Mouse (Mus musculus): ENCODE measurements around the gene Tmcc1. TPM values are rescaled to one million over a fixed set of nuclear protein-coding genes. Genes with fewer than 3 reads are reported as not detected.
"Not testable (repeated sequence)": the region's sequence is repeated elsewhere in the genome, so short reads cannot be mapped to it uniquely, and the experiment has no call there.

The Tmcc1 gene
- polyA plus RNA-seq, 1 experiment from 2014 or later = 14.4 TPM

GRCm38 (mm10) chr6:116139143-116139856 lies 54.0 kb downstream of the Tmcc1 start:
- H3K27me3 ChIP-seq = no peaks in the 10 kb centered on the region
- H3K27ac ChIP-seq = no peak overlapping the region
- no peaks in the 10 kb centered on the region for H3K36me3 ChIP-seq
- H3K4me2 ChIP-seq = no peak overlapping the region
- WGBS = 64% methylated on average over 2 of the region's 2 CpGs
- H3K9ac ChIP-seq = no peak overlapping the region
- no peaks in the 10 kb centered on the region for H3K9me3 ChIP-seq (replicated peaks)
- no peaks in the 10 kb centered on the region for H3K4me1 ChIP-seq
- no peak for ATAC-seq (replicated peaks; ENCODE audit: low FRiP score)
- no peak overlapping the region for H3K4me3 ChIP-seq (replicated peaks)

GRCm38 (mm10) chr6:116135971-116136632 lies 57.2 kb downstream of the Tmcc1 start:
- Histone ChIP-seq H3K9me3 (replicated peaks) (no peaks in the 10 kb centered on the region), H3K27ac (no peak overlapping the region), H3K4me3 (replicated peaks) (no peak overlapping the region), H3K9ac (no peak overlapping the region), H3K36me3 (peaks cover 7% of the 10 kb centered on the region), H3K27me3 (no peaks in the 10 kb centered on the region), H3K4me1 (no peaks in the 10 kb centered on the region), H3K4me2 (no peak overlapping the region)
- ATAC-seq (replicated peaks; ENCODE audit: low FRiP score) = no peak
- WGBS = 59% methylated on average over 7 of the region's 7 CpGs

GRCm38 (mm10) chr6:116133756-116134155 lies 59.5 kb downstream of the Tmcc1 start:
- Histone ChIP-seq H3K27me3 (no peaks in the 10 kb centered on the region), H3K4me1 (no peaks in the 10 kb centered on the region), H3K4me3 (replicated peaks) (no peak overlapping the region), H3K27ac (no peak overlapping the region), H3K9ac (no peak overlapping the region), H3K9me3 (replicated peaks) (no peaks in the 10 kb centered on the region), H3K4me2 (no peak overlapping the region), H3K36me3 (peaks cover 7% of the 10 kb centered on the region)
- ATAC-seq (replicated peaks; ENCODE audit: low FRiP score) = no peak
- 77% methylated on average over 8 of the region's 8 CpGs for WGBS

GRCm38 (mm10) chr6:116131771-116132170 lies 61.5 kb downstream of the Tmcc1 start:
- Histone ChIP-seq H3K4me3 (replicated peaks) (no peak overlapping the region), H3K27me3 (no peaks in the 10 kb centered on the region), H3K4me2 (no peak overlapping the region), H3K9ac (no peak overlapping the region), H3K9me3 (replicated peaks) (no peaks in the 10 kb centered on the region), H3K4me1 (no peaks in the 10 kb centered on the region), H3K27ac (no peak overlapping the region), H3K36me3 (peaks cover 7% of the 10 kb centered on the region)
- no peak for ATAC-seq (replicated peaks; ENCODE audit: low FRiP score)
- 86% methylated on average over 1 of the region's 1 CpGs for WGBS

- H3K27me3 ChIP-seq = no peaks in the 10 kb centered on the region
- no peak overlapping the region for H3K9ac ChIP-seq
- no peak overlapping the region for H3K27ac ChIP-seq
- no peaks in the 10 kb centered on the region for H3K9me3 ChIP-seq (replicated peaks)
- H3K4me1 ChIP-seq = no peaks in the 10 kb centered on the region
- peaks cover 6% of the 10 kb centered on the region for H3K36me3 ChIP-seq
- 3% methylated on average over 1 of the region's 1 CpGs for WGBS
- H3K4me3 ChIP-seq (replicated peaks) = no peak overlapping the region
- H3K4me2 ChIP-seq = no peak overlapping the region
- no peak for ATAC-seq (replicated peaks; ENCODE audit: low FRiP score)
Measured at GRCm38 (mm10) chr6:116128710-116129109, 64.6 kb downstream of the Tmcc1 start.

- Histone ChIP-seq H3K9me3 (replicated peaks) (no peaks in the 10 kb centered on the region), H3K36me3 (0 out of 2 replicates have a peak, but pooled peaks cover 4% of the 10 kb centered on the region), H3K27ac (no peak overlapping the region), H3K27me3 (no peaks in the 10 kb centered on the region), H3K4me2 (no peak overlapping the region), H3K4me3 (replicated peaks) (no peak overlapping the region), H3K4me1 (no peaks in the 10 kb centered on the region), H3K9ac (no peak overlapping the region)
- ATAC-seq (replicated peaks; ENCODE audit: low FRiP score) = no peak
Measured at GRCm38 (mm10) chr6:116127918-116128443, 65.3 kb downstream of the Tmcc1 start.

GRCm38 (mm10) chr6:116126577-116126976 lies 66.7 kb downstream of the Tmcc1 start:
- no peaks in the 10 kb centered on the region for H3K27me3 ChIP-seq
- no peak overlapping the region for H3K4me2 ChIP-seq
- no peak overlapping the region for H3K4me3 ChIP-seq (replicated peaks)
- H3K4me1 ChIP-seq = no peaks in the 10 kb centered on the region
- no peak overlapping the region for H3K27ac ChIP-seq
- no peak for ATAC-seq (replicated peaks; ENCODE audit: low FRiP score)
- no peaks in the 10 kb centered on the region for H3K9me3 ChIP-seq (replicated peaks)
- peaks cover 18% of the 10 kb centered on the region for H3K36me3 ChIP-seq
- H3K9ac ChIP-seq = no peak overlapping the region

GRCm38 (mm10) chr6:116122881-116123280 lies 70.4 kb downstream of the Tmcc1 start:
- WGBS = 97% methylated on average over 1 of the region's 1 CpGs

GRCm38 (mm10) chr6:116119669-116120068 lies 73.6 kb downstream of the Tmcc1 start:
- Histone ChIP-seq H3K27ac (no peak overlapping the region), H3K4me1 (no peaks in the 10 kb centered on the region), H3K9me3 (replicated peaks) (no peaks in the 10 kb centered on the region), H3K36me3 (peaks cover 23% of the 10 kb centered on the region), H3K4me2 (no peak overlapping the region), H3K9ac (no peak overlapping the region), H3K4me3 (replicated peaks) (no peak overlapping the region), H3K27me3 (no peaks in the 10 kb centered on the region)
- ATAC-seq (replicated peaks; ENCODE audit: low FRiP score) = no peak
- WGBS = 75% methylated on average over 4 of the region's 4 CpGs

More at GRCm38 (mm10) chr6:116122881-116123280, 70.4 kb downstream of the Tmcc1 start:
- H3K27me3 ChIP-seq = no peaks in the 10 kb centered on the region
- H3K9me3 ChIP-seq (replicated peaks) = no peaks in the 10 kb centered on the region
- H3K4me3 ChIP-seq (replicated peaks) = no peak overlapping the region
- no peak for ATAC-seq (replicated peaks; ENCODE audit: low FRiP score)
- no peaks in the 10 kb centered on the region for H3K4me1 ChIP-seq
- no peak overlapping the region for H3K4me2 ChIP-seq
- H3K36me3 ChIP-seq = peaks cover 23% of the 10 kb centered on the region
- no peak overlapping the region for H3K9ac ChIP-seq
- no peak overlapping the region for H3K27ac ChIP-seq

GRCm38 (mm10) chr6:116116634-116117033 lies 76.7 kb downstream of the Tmcc1 start:
- ATAC-seq (replicated peaks; ENCODE audit: low FRiP score); H3K4me3 ChIP-seq (replicated peaks); H3K27ac ChIP-seq; H3K9ac ChIP-seq; H3K27me3 ChIP-seq; H3K4me2 ChIP-seq; H3K36me3 ChIP-seq; H3K9me3 ChIP-seq (replicated peaks); H3K4me1 ChIP-seq: not testable (repeated sequence)
- 93% methylated on average over 6 of the region's 6 CpGs for WGBS

- no peak overlapping the region for H3K9ac ChIP-seq
- no peaks in the 10 kb centered on the region; the same call in 1 of the 2 replicates for H3K36me3 ChIP-seq
- 89% methylated on average over 4 of the region's 4 CpGs for WGBS
- no peaks in the 10 kb centered on the region for H3K27me3 ChIP-seq
- ATAC-seq (replicated peaks; ENCODE audit: low FRiP score) = no peak
- H3K4me3 ChIP-seq (replicated peaks) = no peak overlapping the region
- H3K4me2 ChIP-seq = no peak overlapping the region
- peaks cover 13% of the 10 kb centered on the region for H3K4me1 ChIP-seq
- no peak overlapping the region for H3K27ac ChIP-seq
- H3K9me3 ChIP-seq (replicated peaks) = no peaks in the 10 kb centered on the region
Measured at GRCm38 (mm10) chr6:116110588-116110987, 82.7 kb downstream of the Tmcc1 start.

- under 1% methylated on average over 29 of the region's 29 CpGs for WGBS
- peak; percentile 96 for ATAC-seq (replicated peaks; ENCODE audit: low FRiP score)
- Histone ChIP-seq H3K27me3 (no peaks in the 10 kb centered on the region), H3K4me1 (peaks cover 13% of the 10 kb centered on the region), H3K9me3 (replicated peaks) (no peaks in the 10 kb centered on the region), H3K9ac (peak overlapping the region; percentile 62), H3K4me3 (replicated peaks) (peak overlapping the region; percentile 63), H3K4me2 (peak overlapping the region; percentile 94), H3K36me3 (no peaks in the 10 kb centered on the region; the same call in 1 of the 2 replicates), H3K27ac (peak overlapping the region; percentile 73)
Measured at GRCm38 (mm10) chr6:116107471-116108358, 85.6 kb downstream of the Tmcc1 start.

Measured in kidney, embryonic 15.5 days (tissue).